Mouse (Mus musculus): ENCODE measurements around the gene Gpatch4.

DNA sequence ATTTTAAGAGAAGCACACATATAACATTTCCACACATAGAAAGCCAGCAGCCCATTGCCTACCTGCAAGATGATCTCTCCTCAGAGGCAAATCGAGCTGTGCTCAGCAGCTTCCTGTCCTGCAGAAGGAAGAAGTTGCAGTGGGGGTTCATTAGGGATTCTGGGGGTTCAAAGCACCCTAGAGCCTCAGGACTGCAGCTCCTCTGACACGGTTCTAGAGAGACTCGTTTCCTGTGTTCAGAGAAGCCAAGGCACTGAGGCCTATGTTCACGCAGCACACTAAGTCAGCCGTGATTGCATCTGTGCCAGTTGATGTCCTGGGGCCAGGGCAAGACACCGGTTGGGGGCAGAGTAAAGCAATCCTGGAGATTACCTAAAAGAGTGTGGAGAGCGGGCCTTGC lies 16.1 kb upstream of the Gpatch4 start:
- no peak for TF ChIP-seq CTCF (IDR thresholded peaks at IDR 0.05; ENCODE audit: low read depth, low read length)
- no peak for TF ChIP-seq POLR2A (IDR thresholded peaks at IDR 0.05; ENCODE audit: extremely low read depth, insufficient read depth, low read length)
